Mouse (Mus musculus) midbrain, embryonic 14.5 days (tissue): ENCODE measurements around the gene Lck. TPM values are rescaled to one million over a fixed set of nuclear protein-coding genes. Genes with fewer than 3 reads are reported as not detected.

Experiments used
- ATAC-seq: fragments of 200-750 bp; cut with Nextera tagmentation; 2 replicates; pipeline ENCODE4 v1.8.0; 2017; ENCODE audit warnings: moderate number of reproducible peaks, moderate library complexity; ENCODE audit not compliant: low FRiP score, low TSS enrichment
- DNase-seq: peaks from one replicate; pipeline ENCODE4 v3.0.0-alpha.2; 2015
- H3K27ac ChIP-seq: fragments of 300-500 bp; sonication (generic); replicated peaks from 2 replicates; pipeline ENCODE4 v1.5.1; 2014; ENCODE audit warnings: mild to moderate bottlenecking, low read depth, low read length, moderate library complexity
- H3K27me3 ChIP-seq: fragments of 300-500 bp; sonication (generic); 2 replicates; pipeline ENCODE4 v1.6.1; 2014; ENCODE audit warnings: low read length, control low read depth, mixed read lengths; ENCODE audit not compliant: control insufficient read depth, insufficient read depth
- H3K36me3 ChIP-seq: fragments of 300-500 bp; sonication (generic); 2 replicates; pipeline ENCODE4 v1.6.1; 2014; ENCODE audit warnings: low read length, control low read depth; ENCODE audit not compliant: control insufficient read depth, insufficient read depth
- H3K4me1 ChIP-seq: fragments of 300-500 bp; sonication (generic); 2 replicates; pipeline ENCODE4 v1.6.1; 2014; ENCODE audit warnings: mild to moderate bottlenecking, antibody characterized with exemption, low read length, control low read depth; ENCODE audit not compliant: control insufficient read depth, insufficient read depth
- H3K4me2 ChIP-seq: fragments of 300-500 bp; sonication (generic); 2 replicates; pipeline ENCODE4 v1.6.1; 2014; ENCODE audit warnings: mild to moderate bottlenecking, low read length, moderate library complexity
- H3K4me3 ChIP-seq: fragments of 300-500 bp; sonication (generic); replicated peaks from 2 replicates; pipeline ENCODE4 v1.5.1; 2014; ENCODE audit warnings: low read depth, low read length
- H3K9ac ChIP-seq: fragments of 300-500 bp; sonication (generic); replicated peaks from 2 replicates; pipeline ENCODE4 v1.6.1; 2014; ENCODE audit warnings: mild to moderate bottlenecking, low read length, moderate library complexity
- H3K9me3 ChIP-seq: fragments of 300-500 bp; sonication (generic); 2 replicates; pipeline ENCODE4 v1.6.1; 2016; ENCODE audit warnings: low read length, control low read depth, mixed read lengths; ENCODE audit not compliant: control insufficient read depth
- WGBS: fragments of 180-500 bp; shearing (Covaris S2); extraction: QIAGEN DNeasy Blood & Tissue Kit; methylation state at CpG from one replicate; pipeline ENCODE4 v1.1.7; 2014; 5-methylcytosine and 5-hydroxymethylcytosine counted together
- polyA plus RNA-seq: library from polyadenylated mRNA; unstranded; fragments of >200 nt; fragmentation: Nextera tagmentation; extraction: Ambion mirVana; gene quantifications from 2 replicates; pipeline ENCODE4 v1.2.1, GENCODE M21; 2014

Gene Lck
- polyA plus RNA-seq, 1 experiment from 2014 or later: 9.0 TPM

DNA sequence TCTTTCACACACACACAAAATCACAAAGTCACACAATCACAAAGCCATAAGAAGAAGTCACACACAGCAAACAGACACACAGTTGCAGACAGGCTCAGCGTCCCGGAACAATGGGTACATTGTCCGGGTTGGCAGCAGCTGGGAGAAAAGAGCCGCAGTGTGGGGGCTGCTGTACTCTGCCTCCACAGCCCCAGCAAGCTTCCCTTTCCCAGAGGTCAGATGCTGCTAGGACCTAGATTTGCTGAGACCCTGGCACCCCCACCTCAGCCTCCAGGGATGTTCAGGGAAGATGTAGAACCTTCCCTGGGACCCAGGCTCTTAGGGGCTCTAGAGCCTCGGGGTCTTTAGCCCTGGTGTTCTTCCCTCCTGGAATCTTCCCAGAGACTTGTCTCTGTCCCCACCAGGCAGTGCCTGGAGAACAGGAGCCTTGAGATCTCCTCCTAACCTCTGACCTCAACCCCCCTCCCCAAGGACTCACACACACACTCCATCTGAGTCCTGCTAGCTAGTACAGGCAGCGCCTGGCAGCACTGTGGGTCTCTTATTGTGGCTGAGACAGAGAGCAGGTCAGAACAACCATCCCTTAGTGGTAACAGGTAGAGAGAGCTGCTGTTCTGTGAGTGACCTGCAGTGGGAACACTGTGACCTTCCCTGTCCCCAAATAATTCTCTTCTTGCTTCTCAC lies 61.9 kb downstream of the Lck start:
- ATAC-seq: no peak
- Histone ChIP-seq H3K27ac (peak overlapping the region; percentile 57), H3K4me1 (peaks cover 26% of the 10 kb centered on the region), H3K4me2 (no peak overlapping the region), H3K36me3 (peaks cover 16% of the 10 kb centered on the region), H3K9ac (no peak overlapping the region), H3K9me3 (no peaks in the 10 kb centered on the region), H3K4me3 (no peak overlapping the region), H3K27me3 (no peaks in the 10 kb centered on the region)
- peak; percentile 44 for DNase-seq
- 9% methylated on average over 6 of the region's 6 CpGs for WGBS

DNA sequence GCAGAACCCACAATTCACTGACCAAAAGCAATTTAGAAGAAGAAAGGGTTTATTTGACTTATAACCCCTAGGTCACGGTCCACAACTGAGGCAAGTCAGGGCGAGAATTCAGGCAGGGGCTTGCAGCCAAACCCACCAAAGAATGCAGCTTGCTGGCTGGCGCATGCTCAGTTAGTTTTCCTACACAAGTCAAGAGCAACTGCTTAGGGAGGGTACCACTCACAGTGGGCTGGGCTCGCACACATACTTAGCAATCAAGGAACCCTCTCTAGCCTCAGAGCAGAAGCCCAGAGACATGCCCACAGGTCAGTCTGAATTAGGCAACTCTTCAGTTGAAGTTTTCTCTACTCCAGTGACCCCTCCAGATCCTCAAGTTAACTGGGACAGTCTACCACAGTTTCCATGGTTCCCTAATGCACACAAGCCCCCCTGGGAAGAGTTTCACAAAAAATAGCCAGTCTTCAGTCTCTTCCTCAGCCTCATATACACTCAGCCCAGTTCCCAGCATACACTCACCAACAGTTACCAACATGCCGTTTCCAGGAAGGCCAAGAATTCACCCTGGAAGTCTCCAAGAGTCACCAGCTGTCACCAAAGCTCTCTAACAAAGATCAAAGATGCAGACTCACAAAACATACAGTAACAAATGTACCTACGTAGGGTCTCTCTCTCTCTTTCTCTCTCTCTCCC lies 62.6 kb downstream of the Lck start:
- no peak for ATAC-seq
- WGBS: 36% methylated on average over 6 of the region's 6 CpGs
- peaks cover 25% of the 10 kb centered on the region for H3K4me1 ChIP-seq
- no peaks in the 10 kb centered on the region for H3K27me3 ChIP-seq
- H3K27ac ChIP-seq: peak overlapping the region; percentile 57
- H3K9ac ChIP-seq: no peak overlapping the region
- no peak overlapping the region for H3K4me2 ChIP-seq
- peak; percentile 39 for DNase-seq
- H3K36me3 ChIP-seq: peaks cover 12% of the 10 kb centered on the region
- H3K9me3 ChIP-seq: no peaks in the 10 kb centered on the region
- no peak overlapping the region for H3K4me3 ChIP-seq

DNA sequence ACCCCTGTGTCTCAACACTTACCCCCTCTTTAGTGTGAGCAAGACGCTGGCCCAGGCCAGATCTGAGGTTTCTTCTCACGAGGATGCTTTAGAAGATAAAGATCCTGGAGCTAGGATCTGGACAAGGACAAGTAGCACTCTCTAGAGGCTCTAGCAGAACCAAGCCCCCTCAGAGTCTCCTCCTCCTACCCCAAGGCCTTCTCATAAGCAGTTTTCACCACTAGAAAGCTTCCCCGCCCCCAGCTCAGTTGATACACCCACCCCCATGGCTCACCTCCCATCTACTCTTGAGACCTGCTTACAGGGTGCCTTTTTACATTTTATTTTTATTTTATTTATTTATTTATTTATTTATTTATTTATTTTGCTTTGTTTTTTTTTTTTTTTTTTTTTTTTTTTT lies 63.8 kb downstream of the Lck start:
- Histone ChIP-seq H3K9ac (no peak overlapping the region), H3K4me1 (peaks cover 17% of the 10 kb centered on the region), H3K4me3 (no peak overlapping the region), H3K4me2 (no peak overlapping the region), H3K36me3 (peaks cover under 1% of the 10 kb centered on the region; the same call in 1 of the 2 replicates), H3K27me3 (no peaks in the 10 kb centered on the region), H3K9me3 (no peaks in the 10 kb centered on the region), H3K27ac (no peak overlapping the region)
- DNase-seq (no peak), ATAC-seq (no peak)
- WGBS: 66% methylated on average over 3 of the region's 3 CpGs

DNA sequence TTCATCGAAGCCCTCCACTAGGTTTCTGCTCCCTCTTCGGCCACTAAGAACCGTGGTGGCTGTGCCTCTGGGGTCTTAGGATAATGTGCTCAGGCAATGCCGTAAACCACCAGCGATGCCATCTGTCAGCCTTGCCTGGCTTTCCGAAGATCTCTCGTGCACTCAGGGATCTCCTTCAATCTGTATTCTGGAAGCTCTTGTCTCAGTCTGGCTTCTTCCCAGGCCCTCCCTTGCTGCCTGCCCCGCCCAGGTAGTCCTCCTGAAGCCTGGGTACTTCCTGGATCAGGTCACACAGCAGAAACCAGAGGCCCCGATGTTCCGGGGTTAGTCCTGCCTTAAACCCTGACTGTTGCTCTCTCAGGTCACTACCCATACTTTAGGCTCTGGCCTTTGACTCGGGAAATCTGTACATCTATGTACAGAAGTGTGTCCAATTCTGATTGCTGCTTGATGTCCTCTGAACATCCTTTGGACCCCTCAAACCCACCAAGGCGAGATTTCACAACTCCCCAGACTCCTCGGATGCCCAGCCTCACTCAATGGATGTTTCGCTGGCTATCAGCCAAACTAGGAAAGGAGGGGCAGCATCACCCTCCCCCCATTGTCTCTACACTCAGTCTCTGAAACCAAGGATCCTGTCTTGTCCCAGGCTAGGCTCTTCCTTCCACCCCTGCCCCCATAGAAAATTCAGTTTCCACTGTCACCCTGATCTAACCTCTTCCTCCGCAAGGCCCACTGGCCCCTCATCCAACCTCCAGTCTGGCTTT lies 64.4 kb downstream of the Lck start:
- no peaks in the 10 kb centered on the region for H3K9me3 ChIP-seq
- DNase-seq (peak; percentile 47), ATAC-seq (no peak)
- no peaks in the 10 kb centered on the region for H3K27me3 ChIP-seq
- no peak overlapping the region for H3K4me3 ChIP-seq
- H3K9ac ChIP-seq: no peak overlapping the region
- 0 out of 2 replicates have a peak overlapping the region, but pooled peaks have one; percentile 37 for H3K27ac ChIP-seq
- no peak overlapping the region for H3K4me2 ChIP-seq
- H3K4me1 ChIP-seq: peaks cover 17% of the 10 kb centered on the region
- WGBS: 48% methylated on average over 15 of the region's 15 CpGs
- no peaks in the 10 kb centered on the region for H3K36me3 ChIP-seq

DNA sequence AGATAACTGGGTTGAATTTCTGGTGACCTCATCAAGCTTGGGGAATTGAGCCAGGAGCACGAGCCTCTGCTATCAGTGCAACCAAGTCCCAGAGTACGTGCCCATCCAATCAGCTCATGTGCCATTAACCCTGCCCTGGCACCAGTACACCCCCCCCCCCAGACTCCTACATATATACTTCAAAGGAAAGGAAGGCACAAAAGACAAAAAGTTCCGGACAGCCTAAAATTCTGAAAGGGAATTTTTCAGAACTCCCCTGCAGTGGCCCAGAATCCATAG lies 65.3 kb downstream of the Lck start:
- H3K27me3 ChIP-seq: no peaks in the 10 kb centered on the region
- no peaks in the 10 kb centered on the region for H3K36me3 ChIP-seq
- DNase-seq (no peak), ATAC-seq (no peak)
- no peak overlapping the region for H3K9ac ChIP-seq
- H3K27ac ChIP-seq: no peak overlapping the region
- 74% methylated on average over 3 of the region's 3 CpGs for WGBS
- H3K4me1 ChIP-seq: peaks cover 16% of the 10 kb centered on the region
- H3K9me3 ChIP-seq: no peaks in the 10 kb centered on the region
- H3K4me2 ChIP-seq: no peak overlapping the region
- H3K4me3 ChIP-seq: no peak overlapping the region

DNA sequence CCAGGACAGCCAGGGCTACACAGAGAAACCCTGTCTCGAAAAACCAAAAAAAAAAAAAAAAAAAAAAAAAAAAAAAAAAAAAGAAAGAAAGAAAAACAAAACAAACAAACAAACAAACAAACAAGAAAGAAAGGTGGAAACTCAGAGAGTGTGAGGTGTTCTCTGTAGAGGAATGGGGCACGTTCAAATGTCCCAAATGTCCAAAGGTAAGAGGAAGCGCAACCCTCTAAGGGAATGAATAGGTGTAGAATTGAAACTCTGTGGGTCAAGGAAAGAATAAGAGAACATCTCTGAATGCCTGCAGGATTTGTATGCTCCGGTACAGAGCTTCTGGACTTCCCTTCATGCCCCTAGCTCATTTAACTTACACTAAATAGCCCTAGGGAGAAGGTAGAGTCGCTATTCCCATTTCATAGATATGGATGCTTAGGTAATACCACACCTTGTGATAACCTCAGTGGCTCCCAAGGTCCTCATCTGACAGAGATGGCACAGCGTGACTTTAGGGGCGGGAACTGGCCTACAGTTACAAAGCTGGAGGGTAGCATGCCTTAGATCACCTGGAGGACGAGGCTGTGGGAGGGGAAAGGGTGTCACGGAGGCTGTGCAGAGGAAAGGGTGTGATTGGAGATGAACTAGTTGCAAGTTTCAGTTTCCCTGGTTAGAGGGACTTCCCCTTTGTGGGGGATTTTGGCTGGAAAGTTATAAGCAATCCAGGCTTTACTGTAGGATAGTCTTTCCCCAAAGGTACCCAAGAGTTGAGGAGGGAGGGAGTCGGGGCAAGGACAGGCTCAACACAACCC lies 65.8 kb downstream of the Lck start:
- 0 out of 2 replicates have a peak, but pooled peaks cover 12% of the 10 kb centered on the region for H3K4me1 ChIP-seq
- H3K9ac ChIP-seq: no peak overlapping the region
- no peak overlapping the region for H3K4me2 ChIP-seq
- ATAC-seq: no peak
- H3K4me3 ChIP-seq: no peak overlapping the region
- WGBS: 67% methylated on average over 9 of the region's 10 CpGs
- DNase-seq: no peak
- no peaks in the 10 kb centered on the region for H3K9me3 ChIP-seq
- H3K27ac ChIP-seq: no peak overlapping the region
- no peaks in the 10 kb centered on the region; the same call in 1 of the 2 replicates for H3K27me3 ChIP-seq
- no peaks in the 10 kb centered on the region for H3K36me3 ChIP-seq

DNA sequence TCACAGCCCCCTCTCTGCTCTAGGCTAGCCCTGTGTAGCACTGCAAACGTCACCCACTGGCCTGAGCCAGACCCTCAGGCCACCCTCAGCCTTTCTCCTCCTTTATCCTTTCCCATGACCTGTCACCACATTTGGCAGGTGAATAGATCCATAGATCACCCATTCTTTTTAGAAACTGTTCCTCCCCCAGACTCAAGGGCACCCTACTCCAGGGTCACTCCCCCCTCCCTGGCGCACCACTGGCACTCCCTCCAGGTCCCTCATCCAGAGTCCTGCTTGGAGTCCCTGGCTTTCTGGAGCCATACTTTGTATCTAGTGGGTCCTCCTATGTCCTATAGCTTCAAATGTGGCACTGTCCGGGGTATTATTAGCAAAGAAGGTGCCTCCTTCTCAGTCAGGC lies 67.9 kb downstream of the Lck start:
- Histone ChIP-seq H3K4me3 (no peak overlapping the region), H3K9ac (no peak overlapping the region), H3K27me3 (no peaks in the 10 kb centered on the region; the same call in 1 of the 2 replicates), H3K27ac (no peak overlapping the region), H3K4me2 (no peak overlapping the region), H3K9me3 (no peaks in the 10 kb centered on the region), H3K36me3 (no peaks in the 10 kb centered on the region), H3K4me1 (0 out of 2 replicates have a peak, but pooled peaks cover 11% of the 10 kb centered on the region)
- 70% methylated on average over 3 of the region's 3 CpGs for WGBS
- ATAC-seq: no peak
- DNase-seq: no peak

DNA sequence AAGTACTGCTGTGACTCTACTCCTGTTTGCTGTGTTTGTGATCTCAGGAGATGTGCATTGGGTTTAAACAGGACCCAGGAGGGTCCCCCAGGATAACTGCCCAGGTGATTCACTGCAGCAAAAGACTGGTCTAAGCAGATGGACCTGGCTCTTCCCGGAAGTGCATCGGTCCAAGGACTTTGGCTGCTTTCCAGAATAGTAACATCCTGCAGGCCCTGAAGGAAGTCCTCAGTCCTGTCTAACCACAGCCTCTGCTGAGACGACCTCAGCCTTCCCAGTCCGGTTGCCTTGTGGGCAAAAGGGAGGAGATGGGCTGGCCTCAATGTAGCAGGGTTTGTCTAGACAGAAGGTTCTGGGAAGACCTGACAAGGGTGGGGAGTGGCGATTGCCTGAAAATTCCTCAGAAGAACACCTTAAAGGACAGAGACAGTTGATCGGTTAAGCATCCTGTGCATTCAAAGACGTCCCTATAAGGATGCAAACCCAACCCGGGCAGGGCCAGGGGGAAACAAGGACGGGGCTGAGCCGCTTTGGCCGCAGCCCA lies 70.5 kb downstream of the Lck start:
- Histone ChIP-seq H3K27me3 (no peaks in the 10 kb centered on the region; the same call in 1 of the 2 replicates), H3K27ac (no peak overlapping the region), H3K4me1 (0 out of 2 replicates have a peak, but pooled peaks cover 3% of the 10 kb centered on the region), H3K9me3 (no peaks in the 10 kb centered on the region), H3K9ac (no peak overlapping the region), H3K4me2 (no peak overlapping the region), H3K36me3 (no peaks in the 10 kb centered on the region), H3K4me3 (no peak overlapping the region)
- no peak for ATAC-seq
- WGBS: 79% methylated on average over 11 of the region's 11 CpGs
- DNase-seq: no peak
